Mouse (Mus musculus) embryonic fibroblast, embryonic 13.5 days (primary cell): ENCODE measurements around the gene Pla2r1.

Source experiments
- CTCF ChIP-seq: IDR thresholded peaks from 2 replicates; pipeline ENCODE4 v1.5.1; 2011; ENCODE audit warnings: mild to moderate bottlenecking, control low read depth, low read length, moderate library complexity, borderline replicate concordance; ENCODE audit not compliant: insufficient read depth
- POLR2A ChIP-seq: IDR thresholded peaks from 2 replicates; pipeline ENCODE4 v1.6.1; 2011; ENCODE audit warnings: low read depth, mild to moderate bottlenecking, control low read depth, low read length, moderate library complexity

- TF ChIP-seq CTCF (no peak), POLR2A (no peak)
These were observed 20.1 kb downstream of the Pla2r1 start for GRCm38 (mm10) chr2:60533026-60533425.
